Mouse (Mus musculus) midbrain, embryonic 15.5 days (tissue): ENCODE data around the gene Esd. TPM values are rescaled to one million over a fixed set of nuclear protein-coding genes. Genes with fewer than 3 reads are reported as not detected.
A peak's percentile ranks its signal among the peaks of the same experiment; 100 is the strongest.

Experiments
- ATAC-seq: fragments of 200-750 bp; cut with Nextera tagmentation; replicated peaks from 2 replicates; pipeline ENCODE4 v1.8.0; 2017; ENCODE audit warnings: moderate TSS enrichment
- H3K27ac ChIP-seq: fragments of 300-500 bp; sonication (generic); 2 replicates; pipeline ENCODE4 v1.5.1; 2015; ENCODE audit warnings: mild to moderate bottlenecking, inconsistent platforms
- H3K27me3 ChIP-seq: fragments of 300-500 bp; sonication (generic); replicated peaks from 2 replicates; pipeline ENCODE4 v1.6.1; 2015; ENCODE audit warnings: inconsistent platforms
- H3K36me3 ChIP-seq: fragments of 300-500 bp; sonication (generic); replicated peaks from 2 replicates; pipeline ENCODE4 v1.6.1; 2015; ENCODE audit warnings: inconsistent platforms
- H3K4me1 ChIP-seq: fragments of 300-500 bp; sonication (generic); 2 replicates; pipeline ENCODE4 v1.6.1; 2015; ENCODE audit warnings: inconsistent platforms
- H3K4me2 ChIP-seq: fragments of 300-500 bp; sonication (generic); 2 replicates; pipeline ENCODE4 v1.6.1; 2015; ENCODE audit warnings: inconsistent platforms, mild to moderate bottlenecking, moderate library complexity
- H3K4me3 ChIP-seq: fragments of 300-500 bp; sonication (generic); 2 replicates; pipeline ENCODE4 v1.5.1; 2015; ENCODE audit warnings: mild to moderate bottlenecking, inconsistent platforms
- H3K9ac ChIP-seq: fragments of 300-500 bp; sonication (generic); 2 replicates; pipeline ENCODE4 v1.6.1; 2015; ENCODE audit warnings: mild to moderate bottlenecking, inconsistent platforms
- H3K9me3 ChIP-seq: fragments of 300-500 bp; sonication (generic); 2 replicates; pipeline ENCODE4 v1.6.1; 2016; ENCODE audit warnings: inconsistent platforms
- WGBS: fragments of 180-500 bp; shearing (Covaris S2); methylation state at CpG from one replicate; pipeline ENCODE4 v1.1.7; 2015; ENCODE audit warnings: mixed read lengths; 5-methylcytosine and 5-hydroxymethylcytosine counted together
- polyA plus RNA-seq: library from polyadenylated mRNA; unstranded; fragments of >200 nt; fragmentation: Nextera tagmentation; extraction: Ambion mirVana; gene quantifications from 2 replicates; pipeline ENCODE4 v1.2.1, GENCODE M21; 2015

Esd gene
- polyA plus RNA-seq, result 198 and 201 TPM in 2 replicates

GRCm38 (mm10) chr14:74732079-74732783 is at the start of gene Esd:
Gene Esd, plus strand, starts transcription at chr14:74732297.
- H3K9ac ChIP-seq, result peak within 1 kb of the TSS; percentile 86
- H3K9me3 ChIP-seq, result no peaks in the 10 kb centered on the region
- H3K4me3 ChIP-seq, result peak within 1 kb of the TSS; percentile 94
- ATAC-seq, result peak; percentile 98
- peaks cover 6% of the 10 kb centered on the region; the same call in 1 of the 2 replicates for H3K36me3 ChIP-seq
- H3K4me2 ChIP-seq, result peak within 1 kb of the TSS; percentile 94
- H3K27ac ChIP-seq, result peak within 1 kb of the TSS; percentile 63
- H3K27me3 ChIP-seq, result no peaks in the 10 kb centered on the region
- H3K4me1 ChIP-seq, result peaks cover 11% of the 10 kb centered on the region
- under 1% methylated on average over 53 of the region's 53 CpGs for WGBS

- Histone ChIP-seq H3K27me3 (no peaks in the 10 kb centered on the region), H3K4me1 (no peaks in the 10 kb centered on the region), H3K4me2 (no peak overlapping the region), H3K4me3 (no peak overlapping the region), H3K27ac (no peak overlapping the region), H3K36me3 (no peaks in the 10 kb centered on the region), H3K9ac (no peak overlapping the region), H3K9me3 (no peaks in the 10 kb centered on the region)
- 78% methylated on average over 5 of the region's 5 CpGs for WGBS
- no peak for ATAC-seq
These were observed 47.7 kb upstream of the Esd start for GRCm38 (mm10) chr14:74684298-74684978.

DNA sequence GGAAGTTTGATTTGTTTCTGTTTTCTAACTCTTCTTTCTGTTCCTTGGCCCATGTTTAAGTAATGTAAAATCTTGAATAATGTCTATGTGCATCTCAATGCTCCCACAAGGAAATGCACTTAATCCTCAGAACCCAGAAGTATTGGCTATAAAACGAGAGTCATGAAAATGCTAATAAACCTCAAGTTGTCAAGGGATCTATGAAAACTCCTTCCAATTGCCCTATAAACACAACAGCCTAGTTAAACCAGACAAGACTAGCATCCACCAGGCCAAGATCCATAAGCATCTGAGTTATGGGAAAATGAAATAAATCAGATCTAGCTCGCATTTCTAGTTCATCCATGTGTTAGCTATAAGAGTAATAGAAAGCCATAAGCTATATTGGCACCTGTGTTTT is 40.1 kb upstream of the Esd start:
- Histone ChIP-seq H3K4me1 (peaks cover 4% of the 10 kb centered on the region), H3K27me3 (no peaks in the 10 kb centered on the region), H3K9me3 (no peaks in the 10 kb centered on the region), H3K4me2 (no peak overlapping the region), H3K9ac (no peak overlapping the region), H3K36me3 (no peaks in the 10 kb centered on the region), H3K4me3 (no peak overlapping the region), H3K27ac (no peak overlapping the region)
- ATAC-seq, result no peak
- WGBS, result 89% methylated on average over 2 of the region's 2 CpGs

DNA sequence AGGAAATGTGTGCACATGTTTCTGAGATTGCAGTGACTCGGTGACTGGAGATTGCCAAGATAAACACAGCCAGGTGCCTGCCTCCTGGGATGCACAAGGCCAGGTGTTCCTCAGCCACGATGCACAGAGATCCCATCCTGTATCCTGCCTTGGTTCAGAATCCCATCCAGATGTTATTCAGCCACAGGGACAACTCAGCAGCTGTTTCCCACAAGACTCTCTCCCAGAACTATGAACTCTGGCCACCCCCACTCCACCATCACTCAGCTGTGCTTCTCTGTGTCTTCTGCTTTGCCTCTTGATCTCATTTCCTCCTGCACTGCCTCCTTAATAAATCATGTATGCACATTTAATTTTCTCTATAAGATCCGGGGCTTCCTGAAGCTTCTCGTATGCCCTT is 35.3 kb upstream of the Esd start:
- H3K27ac ChIP-seq, result peak overlapping the region; percentile 43; the same call in 1 of the 2 replicates
- WGBS, result 46% methylated on average over 4 of the region's 4 CpGs

GRCm38 (mm10) chr14:74697432-74697831 is 34.7 kb upstream of the Esd start:
- Histone ChIP-seq H3K4me2 (no peak overlapping the region), H3K27me3 (no peaks in the 10 kb centered on the region), H3K27ac (0 out of 2 replicates have a peak overlapping the region, but pooled peaks have one; percentile 15), H3K36me3 (no peaks in the 10 kb centered on the region), H3K4me3 (no peak overlapping the region), H3K9me3 (no peaks in the 10 kb centered on the region), H3K4me1 (peaks cover 15% of the 10 kb centered on the region), H3K9ac (no peak overlapping the region)
- ATAC-seq, result peak; percentile 74; the same call in 1 of the 2 replicates

More for the DNA sequence above, 35.3 kb upstream of the Esd start:
- H3K4me2 ChIP-seq, result no peak overlapping the region
- H3K9me3 ChIP-seq, result no peaks in the 10 kb centered on the region
- no peaks in the 10 kb centered on the region for H3K27me3 ChIP-seq
- H3K4me3 ChIP-seq, result no peak overlapping the region
- peak; percentile 72 for ATAC-seq
- no peaks in the 10 kb centered on the region for H3K36me3 ChIP-seq
- peaks cover 15% of the 10 kb centered on the region for H3K4me1 ChIP-seq
- no peak overlapping the region for H3K9ac ChIP-seq

DNA sequence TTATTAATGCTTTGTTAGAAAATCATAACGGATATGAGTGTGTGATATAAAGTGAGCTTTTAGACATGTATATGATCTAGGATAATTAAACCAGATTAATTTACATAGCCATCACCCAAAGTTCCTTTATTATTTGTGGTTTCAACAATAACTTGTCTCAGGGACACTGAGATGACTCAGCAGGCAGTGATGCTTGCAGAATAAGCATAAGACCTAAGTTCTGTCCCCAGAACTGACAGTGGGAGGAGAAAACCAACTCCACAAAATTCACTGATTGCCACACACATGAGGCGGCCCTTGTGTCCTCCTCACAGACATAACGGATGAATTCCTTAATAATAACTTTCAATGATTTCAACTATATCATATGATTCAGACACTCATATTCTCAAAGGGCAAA is 32.9 kb upstream of the Esd start:
- 85% methylated on average over 3 of the region's 3 CpGs for WGBS
- Histone ChIP-seq H3K36me3 (no peaks in the 10 kb centered on the region), H3K4me2 (no peak overlapping the region), H3K9ac (no peak overlapping the region), H3K27ac (no peak overlapping the region), H3K4me1 (peaks cover 15% of the 10 kb centered on the region), H3K27me3 (no peaks in the 10 kb centered on the region), H3K9me3 (no peaks in the 10 kb centered on the region), H3K4me3 (no peak overlapping the region)
- ATAC-seq, result no peak

DNA sequence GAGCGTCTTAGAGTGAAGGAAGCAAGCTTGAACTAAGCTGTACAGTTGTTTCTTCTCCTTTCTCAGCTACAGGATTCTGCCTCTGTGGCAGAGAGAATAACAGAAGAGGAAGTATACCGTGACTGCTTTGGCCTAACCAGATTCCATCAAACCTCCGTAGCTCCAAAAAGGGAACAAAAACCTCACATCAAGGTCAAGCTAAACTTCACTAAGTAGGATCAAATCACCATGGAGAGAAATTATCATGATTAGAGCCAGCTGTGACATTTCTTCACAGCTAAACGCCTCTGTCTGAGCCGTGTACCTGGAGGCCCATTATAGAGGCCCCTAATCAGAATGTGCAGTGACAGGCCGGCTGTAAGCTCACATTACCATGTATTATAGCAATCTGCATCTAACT is 28.2 kb upstream of the Esd start:
- WGBS, result 48% methylated on average over 6 of the region's 6 CpGs
- ATAC-seq, result no peak
- Histone ChIP-seq H3K4me1 (peaks cover 3% of the 10 kb centered on the region; the same call in 1 of the 2 replicates), H3K4me2 (no peak overlapping the region), H3K4me3 (no peak overlapping the region), H3K36me3 (no peaks in the 10 kb centered on the region), H3K9ac (no peak overlapping the region), H3K27me3 (no peaks in the 10 kb centered on the region), H3K9me3 (no peaks in the 10 kb centered on the region), H3K27ac (no peak overlapping the region)

DNA sequence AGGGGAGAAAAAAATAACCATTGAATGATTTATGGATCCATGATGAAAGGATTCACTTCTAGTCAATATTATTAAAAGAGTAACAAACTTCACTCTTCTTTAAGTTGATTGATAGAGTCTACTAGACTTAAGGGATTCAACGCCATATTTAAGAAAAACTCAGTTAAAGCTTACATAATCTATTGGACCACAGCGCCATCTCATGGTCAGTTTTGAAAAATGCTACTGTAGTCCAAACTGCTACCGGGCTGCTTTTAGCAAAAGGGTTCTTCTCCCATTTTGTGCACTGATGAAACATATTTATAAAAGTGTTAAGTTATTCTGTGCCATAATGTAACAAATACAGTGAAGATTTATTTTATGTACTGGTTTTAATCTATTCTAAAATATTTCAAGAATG is 23.0 kb upstream of the Esd start:
- H3K9me3 ChIP-seq, result no peaks in the 10 kb centered on the region
- no peak overlapping the region for H3K27ac ChIP-seq
- no peak overlapping the region for H3K4me3 ChIP-seq
- no peak overlapping the region for H3K9ac ChIP-seq
- WGBS, result 25% methylated on average over 3 of the region's 3 CpGs
- no peaks in the 10 kb centered on the region for H3K36me3 ChIP-seq
- ATAC-seq, result 0 out of 2 replicates have a peak, but pooled peaks have one; percentile 33
- no peaks in the 10 kb centered on the region for H3K4me1 ChIP-seq
- no peaks in the 10 kb centered on the region for H3K27me3 ChIP-seq
- no peak overlapping the region for H3K4me2 ChIP-seq

DNA sequence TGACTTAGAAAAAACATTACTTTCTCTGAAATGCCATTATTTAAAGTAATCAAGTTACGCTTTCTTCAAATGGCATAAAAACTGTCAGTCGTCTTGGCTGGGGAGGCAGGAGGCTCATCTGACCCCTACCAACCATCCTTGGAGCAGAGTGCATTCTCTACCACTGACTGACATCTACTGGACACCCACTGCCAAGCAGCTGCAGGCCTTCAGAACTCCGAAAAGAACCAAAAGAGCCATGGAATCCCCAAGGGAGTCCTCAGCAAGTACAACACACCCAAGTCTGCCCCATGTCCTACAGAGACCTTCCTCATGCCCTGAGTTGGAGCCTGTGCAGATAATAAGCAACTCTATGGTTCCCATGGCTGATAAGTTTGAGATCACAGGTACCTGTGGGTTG is 8.6 kb upstream of the Esd start:
- H3K27me3 ChIP-seq, result no peaks in the 10 kb centered on the region
- H3K4me2 ChIP-seq, result no peak overlapping the region
- H3K9ac ChIP-seq, result no peak overlapping the region
- no peak overlapping the region for H3K27ac ChIP-seq
- no peaks in the 10 kb centered on the region for H3K4me1 ChIP-seq
- no peaks in the 10 kb centered on the region for H3K36me3 ChIP-seq
- no peaks in the 10 kb centered on the region for H3K9me3 ChIP-seq
- no peak for ATAC-seq
- WGBS, result 80% methylated on average over 3 of the region's 3 CpGs
- no peak overlapping the region for H3K4me3 ChIP-seq

DNA sequence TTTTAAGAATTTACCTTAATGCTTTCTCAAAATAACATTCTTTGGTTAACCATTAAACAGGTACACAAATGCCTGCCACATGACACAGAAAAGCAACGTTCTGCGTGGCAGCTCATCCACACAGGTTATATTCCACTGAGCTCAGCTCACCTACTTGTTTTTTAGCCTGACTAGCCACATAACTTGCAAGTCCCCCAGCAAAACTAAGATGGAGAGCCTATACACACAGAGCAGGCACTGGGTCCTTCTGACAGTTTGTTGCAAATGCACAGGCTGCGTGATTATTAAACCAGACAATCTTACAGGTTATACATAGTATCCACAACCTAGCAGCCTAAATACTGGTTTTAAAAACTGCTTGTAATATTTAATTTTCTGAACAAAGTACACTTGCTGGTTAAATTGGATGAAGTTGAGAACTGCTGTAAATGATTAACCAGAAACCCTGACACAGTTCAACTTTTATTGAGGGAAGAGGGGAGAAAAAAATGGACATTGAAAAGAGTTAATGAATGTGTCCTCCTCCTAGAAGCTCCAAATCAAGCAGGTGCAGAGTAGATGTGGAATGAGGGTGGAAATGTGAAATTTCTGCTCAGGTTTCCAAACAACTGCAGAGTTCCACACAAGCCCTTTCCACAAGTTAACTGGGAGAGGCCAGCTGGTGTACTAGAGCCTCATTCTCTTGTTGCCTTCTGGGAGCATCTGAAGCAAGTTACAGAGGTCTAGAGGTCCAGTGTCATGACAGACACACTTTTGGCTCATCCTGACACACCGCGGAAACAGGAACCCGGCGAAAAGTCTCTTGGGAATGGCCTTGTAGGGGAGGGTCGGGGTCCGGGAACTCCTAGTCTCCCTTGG is 647 bp upstream of the Esd start:
- no peaks in the 10 kb centered on the region for H3K9me3 ChIP-seq
- peak overlapping the region; percentile 86; the same call in 1 of the 2 replicates for H3K9ac ChIP-seq
- 0 out of 2 replicates have a peak overlapping the region, but pooled peaks have one; percentile 63 for H3K27ac ChIP-seq
- H3K36me3 ChIP-seq, result no peaks in the 10 kb centered on the region
- no peak for ATAC-seq
- H3K4me1 ChIP-seq, result peaks cover 11% of the 10 kb centered on the region
- H3K27me3 ChIP-seq, result no peaks in the 10 kb centered on the region
- H3K4me3 ChIP-seq, result peak overlapping the region; percentile 94
- 31% methylated on average over 9 of the region's 9 CpGs for WGBS
- peak overlapping the region; percentile 94 for H3K4me2 ChIP-seq

GRCm38 (mm10) chr14:74733397-74733796 is 1.3 kb downstream of the Esd start:
- WGBS, result 51% methylated on average over 2 of the region's 2 CpGs
- Histone ChIP-seq H3K4me3 (peak overlapping the region; percentile 94), H3K27ac (no peak overlapping the region), H3K9me3 (no peaks in the 10 kb centered on the region), H3K36me3 (peaks cover 6% of the 10 kb centered on the region; the same call in 1 of the 2 replicates), H3K9ac (no peak overlapping the region), H3K27me3 (no peaks in the 10 kb centered on the region), H3K4me2 (peak overlapping the region; percentile 94), H3K4me1 (peaks cover 11% of the 10 kb centered on the region)
- ATAC-seq, result no peak

GRCm38 (mm10) chr14:74735471-74735870 is 3.4 kb downstream of the Esd start:
- Histone ChIP-seq H3K4me1 (peaks cover 11% of the 10 kb centered on the region), H3K27ac (no peak overlapping the region)
- ATAC-seq, result no peak

More at GRCm38 (mm10) chr14:74735471-74735870, 3.4 kb downstream of the Esd start:
- H3K9ac ChIP-seq, result no peak overlapping the region
- H3K4me3 ChIP-seq, result no peak overlapping the region
- H3K36me3 ChIP-seq, result peaks cover 22% of the 10 kb centered on the region; the same call in 1 of the 2 replicates
- no peaks in the 10 kb centered on the region for H3K9me3 ChIP-seq
- H3K4me2 ChIP-seq, result no peak overlapping the region
- WGBS, result 89% methylated on average over 6 of the region's 6 CpGs
- no peaks in the 10 kb centered on the region for H3K27me3 ChIP-seq
